In the genomic region with DNA sequence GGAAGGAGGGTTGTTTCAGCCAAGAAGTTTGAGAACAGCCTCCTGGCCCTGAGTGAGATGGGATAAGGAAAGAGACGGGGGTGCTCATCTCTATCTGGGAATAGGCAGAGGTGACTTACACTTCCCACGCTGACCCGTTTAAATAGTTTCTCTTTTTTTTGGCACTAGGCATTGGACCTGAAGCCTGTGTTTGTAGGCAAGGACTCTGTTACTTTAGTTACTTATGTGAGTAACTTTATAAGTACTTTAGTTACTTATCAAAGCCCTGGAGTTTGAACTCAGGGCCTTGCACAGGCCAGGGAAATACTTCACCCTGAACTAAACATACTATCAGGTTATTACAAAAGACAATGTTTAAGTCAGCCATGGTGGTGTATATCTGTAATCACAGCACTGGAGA, we compare ENCODE assay signal across 28 mouse cellular contexts.
"Had no signal": no experiment of that assay in that cellular context is flagged by ENCODE, and none has a peak within 500 bp of the region (broad histone marks: within the 10 kb centered on the region; RNA-seq: fewer than 3 reads in every experiment).

No protein-coding gene starts in this region.

- H3K36me3 ChIP-seq: limb, embryonic 10.5 days; limb, embryonic 12.5 days; limb, embryonic 13.5 days; limb, embryonic 15.5 days; liver, embryonic 12.5 days; liver, embryonic 13.5 days; liver, embryonic 15.5 days; lung, embryonic 15.5 days; midbrain, embryonic 10.5 days; midbrain, embryonic 12.5 days; midbrain, embryonic 13.5 days; midbrain, embryonic 15.5 days; neural tube, embryonic 12.5 days had no signal

- H3K27ac ChIP-seq: limb, embryonic 10.5 days; limb, embryonic 12.5 days; limb, embryonic 13.5 days; limb, embryonic 15.5 days; liver, embryonic 12.5 days; liver, embryonic 13.5 days; liver, embryonic 14.5 days; liver, embryonic 15.5 days; lung, embryonic 15.5 days; macrophage; midbrain, embryonic 10.5 days; midbrain, embryonic 12.5 days; midbrain, embryonic 13.5 days; midbrain, embryonic 15.5 days; neural tube, embryonic 12.5 days had no signal

- DNase-seq: left cerebral cortex, postnatal 4 days; liver; liver, embryonic 13.5 days; liver, postnatal 0 days; lung, adult 18-20 months; lung, adult 2 months; lung, embryonic 14.5 days; lung, postnatal 10 days; lung, postnatal 14 days; lung, postnatal 36 days; lung, postnatal 4 days; midbrain, embryonic 14.5 days had no signal

- H3K4me3 ChIP-seq: limb, embryonic 10.5 days; limb, embryonic 12.5 days; limb, embryonic 13.5 days; limb, embryonic 15.5 days; liver, embryonic 12.5 days; liver, embryonic 13.5 days; liver, embryonic 15.5 days; lung, embryonic 15.5 days; megakaryocyte, embryonic 14.5 days; midbrain, embryonic 10.5 days; midbrain, embryonic 12.5 days; midbrain, embryonic 13.5 days; midbrain, embryonic 15.5 days; myocyte; neural tube, embryonic 12.5 days had no signal

- H3K27me3 ChIP-seq: limb, embryonic 15.5 days; lung, embryonic 15.5 days; midbrain, embryonic 15.5 days; neural tube, embryonic 12.5 days had no signal
